Mouse (Mus musculus) gastrocnemius, adult 8-10 months (tissue): ENCODE data around the gene Pecam1. TPM values are rescaled to one million over a fixed set of nuclear protein-coding genes. Genes with fewer than 3 reads are reported as not detected.
"Not testable (repeated sequence)": the region's sequence is repeated elsewhere in the genome, so short reads cannot be mapped to it uniquely, and the experiment has no call there.

Experiments used
- DNase-seq, 2 experiments: peaks; one replicate each; pipeline ENCODE4 v3.0.0; 2022; ENCODE audit warnings: low spot score in 2 of 2
- total RNA-seq, 4 experiments: library from RNA; stranded (reverse); gene quantifications; 2 replicates each; pipeline ENCODE4 v1.2.4; 2022

The Pecam1 gene
- total RNA-seq, 4 experiments from 2014 or later = 25.4 to 30.9 (median 26.7) TPM

- DNase-seq = no peak
Measured at GRCm38 (mm10) chr11:106668336-106668735, 82.1 kb downstream of the Pecam1 start.

GRCm38 (mm10) chr11:106667855-106668254 is 82.6 kb downstream of the Pecam1 start:
- no peak for DNase-seq

GRCm38 (mm10) chr11:106666470-106667107 is 83.8 kb downstream of the Pecam1 start:
- DNase-seq = no peak

- DNase-seq = no peak
Measured at GRCm38 (mm10) chr11:106665841-106666240, 84.6 kb downstream of the Pecam1 start.

- no peak for DNase-seq
Measured at GRCm38 (mm10) chr11:106665328-106665727, 85.1 kb downstream of the Pecam1 start.

- no peak for DNase-seq
Measured at GRCm38 (mm10) chr11:106664691-106665090, 85.7 kb downstream of the Pecam1 start.

- DNase-seq = no peak
Measured at GRCm38 (mm10) chr11:106663838-106664237, 86.6 kb downstream of the Pecam1 start.

GRCm38 (mm10) chr11:106662634-106663407 is 87.6 kb downstream of the Pecam1 start:
- DNase-seq = no peak

- DNase-seq = no peak
Measured at GRCm38 (mm10) chr11:106660453-106661081, 89.9 kb downstream of the Pecam1 start.

GRCm38 (mm10) chr11:106659598-106660295 is 90.7 kb downstream of the Pecam1 start:
- peak in 1 of 2 experiments; percentile 39 for DNase-seq

- peak; percentile 74 to 89 for DNase-seq
Measured at GRCm38 (mm10) chr11:106658051-106658880, 92.2 kb downstream of the Pecam1 start.

- DNase-seq = not testable (repeated sequence)
Measured at GRCm38 (mm10) chr11:106656896-106657498, 93.4 kb downstream of the Pecam1 start.

- DNase-seq = peak; percentile 47 to 55
Measured at GRCm38 (mm10) chr11:106648347-106648746, 102.1 kb downstream of the Pecam1 start.

- DNase-seq = no peak
Measured at GRCm38 (mm10) chr11:106642966-106643637, 107.3 kb downstream of the Pecam1 start.

- DNase-seq = no peak
Measured at GRCm38 (mm10) chr11:106641580-106641979, 108.8 kb downstream of the Pecam1 start.

GRCm38 (mm10) chr11:106640059-106640458 is 110.4 kb downstream of the Pecam1 start:
- no peak for DNase-seq

- DNase-seq = no peak
Measured at GRCm38 (mm10) chr11:106639356-106639692, 111.1 kb downstream of the Pecam1 start.

- DNase-seq = no peak
Measured at GRCm38 (mm10) chr11:106638551-106639355, 111.7 kb downstream of the Pecam1 start.

GRCm38 (mm10) chr11:106637754-106638153 is 112.7 kb downstream of the Pecam1 start:
- DNase-seq = no peak
